Mouse (Mus musculus): ENCODE measurements at regions not wholly inside any gene's neighbourhood (a gene's known extent, or its start where the extent isn't known, plus 50 kb on each side); places are given as distances from the start of the nearest gene placed in this dataset.

GRCm38 (mm10) chr13:116759912-116760311 lies 265.4 kb downstream of the Parp8 start:
- no peak for TF ChIP-seq MAFK (IDR thresholded peaks at IDR 0.05; ENCODE audit: insufficient read depth, low read depth, low read length)
- no peak for TF ChIP-seq CHD2 (IDR thresholded peaks at IDR 0.05; ENCODE audit: low read depth, low read length)
- TF ChIP-seq ZC3H11A (IDR thresholded peaks at IDR 0.05; ENCODE audit: borderline replicate concordance, low read depth, low read length), result no peak

Measured in ES-E14 (cell line).